Mouse (Mus musculus) midbrain, embryonic 10.5 days (tissue): ENCODE data around the gene Gm960. TPM values are rescaled to one million over a fixed set of nuclear protein-coding genes. Genes with fewer than 3 reads are reported as not detected.

ENCODE experiments used
- DNase-seq: peaks from one replicate; pipeline ENCODE4 v3.0.0-alpha.2; 2017; ENCODE audit warnings: low spot score
- H3K27ac ChIP-seq: fragments of 300-500 bp; sonication (generic); replicated peaks from 2 replicates; pipeline ENCODE4 v1.5.1; 2016; ENCODE audit warnings: mild to moderate bottlenecking
- H3K27me3 ChIP-seq: fragments of 300-500 bp; sonication (generic); 2 replicates; pipeline ENCODE4 v1.6.1; 2016; ENCODE audit warnings: low read depth, mild to moderate bottlenecking; ENCODE audit not compliant: poor library complexity, severe bottlenecking
- H3K36me3 ChIP-seq: fragments of 300-500 bp; sonication (generic); 2 replicates; pipeline ENCODE4 v1.6.1; 2016; ENCODE audit warnings: mild to moderate bottlenecking, moderate library complexity
- H3K4me1 ChIP-seq: fragments of 300-500 bp; sonication (generic); 2 replicates; pipeline ENCODE4 v1.6.1; 2016
- H3K4me3 ChIP-seq: fragments of 300-500 bp; sonication (generic); 2 replicates; pipeline ENCODE4 v1.5.1; 2016; ENCODE audit warnings: mild to moderate bottlenecking, moderate library complexity
- H3K9me3 ChIP-seq: fragments of 300-500 bp; sonication (generic); replicated peaks from 2 replicates; pipeline ENCODE4 v1.6.1; 2016; ENCODE audit warnings: mild to moderate bottlenecking
- WGBS: fragments of 180-500 bp; shearing (Covaris S2); methylation state at CpG from one replicate; pipeline ENCODE4 v1.1.7; 2016; 5-methylcytosine and 5-hydroxymethylcytosine counted together
- polyA plus RNA-seq: library from polyadenylated mRNA; unstranded; fragments of >200 nt; fragmentation: Nextera tagmentation; extraction: Ambion mirVana; gene quantifications from 2 replicates; pipeline ENCODE4 v1.2.1, GENCODE M21; 2016

The Gm960 gene
- polyA plus RNA-seq, 1 experiment from 2014 or later, result 2.7 TPM

- no peaks in the 10 kb centered on the region for H3K4me1 ChIP-seq
- no peak overlapping the region for H3K27ac ChIP-seq
- no peaks in the 10 kb centered on the region for H3K36me3 ChIP-seq
- 70% methylated on average over 4 of the region's 4 CpGs for WGBS
- H3K4me3 ChIP-seq, result no peak overlapping the region
- no peaks in the 10 kb centered on the region for H3K9me3 ChIP-seq
- DNase-seq, result no peak
- H3K27me3 ChIP-seq, result no peaks in the 10 kb centered on the region
These were observed 62.5 kb downstream of the Gm960 start for GRCm38 (mm10) chr19:4635986-4636385.

- WGBS, result 3% methylated on average over 1 of the region's 1 CpGs
- peak overlapping the region; percentile 61; the same call in 1 of the 2 replicates for H3K27ac ChIP-seq
- no peaks in the 10 kb centered on the region for H3K9me3 ChIP-seq
These were observed 69.6 kb downstream of the Gm960 start for GRCm38 (mm10) chr19:4628819-4629218.

GRCm38 (mm10) chr19:4625829-4626535, 72.5 kb downstream of the Gm960 start:
- H3K27me3 ChIP-seq, result no peaks in the 10 kb centered on the region
- H3K4me1 ChIP-seq, result peaks cover 48% of the 10 kb centered on the region
- WGBS, result 2% methylated on average over 35 of the region's 35 CpGs
- DNase-seq, result no peak
- no peaks in the 10 kb centered on the region for H3K9me3 ChIP-seq
- H3K36me3 ChIP-seq, result peaks cover 33% of the 10 kb centered on the region
- H3K27ac ChIP-seq, result peak overlapping the region; percentile 96
- peak overlapping the region; percentile 79 for H3K4me3 ChIP-seq

More at GRCm38 (mm10) chr19:4628819-4629218, 69.6 kb downstream of the Gm960 start:
- H3K4me1 ChIP-seq, result peaks cover 46% of the 10 kb centered on the region
- peaks cover 5% of the 10 kb centered on the region for H3K36me3 ChIP-seq
- no peaks in the 10 kb centered on the region for H3K27me3 ChIP-seq
- DNase-seq, result peak; percentile 69
- no peak overlapping the region for H3K4me3 ChIP-seq

GRCm38 (mm10) chr19:4625179-4625828, 73.2 kb downstream of the Gm960 start, which contains the start of gene Rce1:
Rce1 (minus strand) TSS chr19:4625641.
- H3K36me3 ChIP-seq, result peaks cover 40% of the 10 kb centered on the region
- peak within 1 kb of the TSS; percentile 96 for H3K27ac ChIP-seq
- no peaks in the 10 kb centered on the region for H3K27me3 ChIP-seq
- H3K4me1 ChIP-seq, result peaks cover 48% of the 10 kb centered on the region
- under 1% methylated on average over 64 of the region's 64 CpGs for WGBS
- peak within 1 kb of the TSS; percentile 79 for H3K4me3 ChIP-seq
- no peaks in the 10 kb centered on the region for H3K9me3 ChIP-seq
- DNase-seq, result peak; percentile 90

DNA sequence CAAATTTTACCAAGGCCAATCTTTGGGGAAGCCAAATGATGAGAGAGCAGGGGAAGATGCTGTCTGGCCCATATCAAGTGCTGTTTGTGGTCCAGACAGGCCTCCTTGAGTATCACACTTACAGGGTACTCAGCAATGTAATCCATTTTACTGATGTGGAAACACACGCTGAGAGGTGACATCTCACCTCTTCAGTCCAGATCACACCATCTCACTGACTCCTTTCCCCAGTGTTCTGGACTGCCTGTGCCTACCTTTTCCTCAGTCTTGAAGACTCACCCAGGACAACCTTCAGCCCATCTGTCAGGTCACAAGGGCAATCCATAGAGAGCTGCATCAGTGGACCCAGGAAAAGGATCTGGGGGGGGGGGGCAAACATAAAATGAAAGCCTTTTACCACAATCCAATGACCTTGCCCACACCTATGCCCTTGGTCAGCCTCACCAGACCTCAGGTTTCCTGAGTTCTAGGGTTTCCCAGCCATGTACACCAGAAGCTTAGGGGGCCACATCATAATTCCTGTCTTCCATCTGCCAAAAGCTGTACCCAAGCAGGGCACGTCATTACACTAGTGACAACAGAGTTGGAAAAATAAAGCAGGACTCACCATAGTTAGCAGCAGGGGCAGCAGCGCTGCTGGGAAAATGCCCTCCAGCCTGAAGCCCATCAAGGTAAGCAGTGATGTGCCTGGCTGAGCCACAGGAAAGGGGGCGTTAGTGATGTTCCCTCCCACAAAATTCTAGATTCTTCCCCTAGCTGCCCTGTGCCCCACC, 73.9 kb downstream of the Gm960 start:
- no peaks in the 10 kb centered on the region for H3K27me3 ChIP-seq
- 31% methylated on average over 4 of the region's 4 CpGs for WGBS
- peak overlapping the region; percentile 79 for H3K4me3 ChIP-seq
- H3K4me1 ChIP-seq, result peaks cover 48% of the 10 kb centered on the region
- no peaks in the 10 kb centered on the region for H3K9me3 ChIP-seq
- peak overlapping the region; percentile 96 for H3K27ac ChIP-seq
- no peak for DNase-seq
- H3K36me3 ChIP-seq, result peaks cover 44% of the 10 kb centered on the region

- H3K4me3 ChIP-seq, result peak overlapping the region; percentile 79; the same call in 1 of the 2 replicates
- 92% methylated on average over 12 of the region's 12 CpGs for WGBS
- H3K27ac ChIP-seq, result no peak overlapping the region
- DNase-seq, result no peak
- no peaks in the 10 kb centered on the region for H3K9me3 ChIP-seq
- H3K27me3 ChIP-seq, result no peaks in the 10 kb centered on the region
- peaks cover 45% of the 10 kb centered on the region for H3K4me1 ChIP-seq
- H3K36me3 ChIP-seq, result peaks cover 44% of the 10 kb centered on the region
These were observed 74.5 kb downstream of the Gm960 start for GRCm38 (mm10) chr19:4624006-4624405.

GRCm38 (mm10) chr19:4623419-4623818, 75.0 kb downstream of the Gm960 start:
- no peak for DNase-seq
- Histone ChIP-seq H3K4me1 (peaks cover 45% of the 10 kb centered on the region), H3K9me3 (no peaks in the 10 kb centered on the region), H3K27me3 (no peaks in the 10 kb centered on the region), H3K36me3 (peaks cover 44% of the 10 kb centered on the region), H3K4me3 (no peak overlapping the region), H3K27ac (no peak overlapping the region)
- WGBS, result 97% methylated on average over 9 of the region's 9 CpGs

GRCm38 (mm10) chr19:4622780-4623179, 75.7 kb downstream of the Gm960 start:
- Histone ChIP-seq H3K4me1 (peaks cover 43% of the 10 kb centered on the region), H3K4me3 (no peak overlapping the region), H3K27me3 (peaks cover 3% of the 10 kb centered on the region), H3K9me3 (no peaks in the 10 kb centered on the region), H3K27ac (no peak overlapping the region), H3K36me3 (peaks cover 44% of the 10 kb centered on the region)
- DNase-seq, result no peak
- WGBS, result 80% methylated on average over 5 of the region's 5 CpGs

GRCm38 (mm10) chr19:4620721-4621120, 77.7 kb downstream of the Gm960 start:
- Histone ChIP-seq H3K4me3 (no peak overlapping the region), H3K27ac (no peak overlapping the region), H3K9me3 (no peaks in the 10 kb centered on the region), H3K4me1 (peaks cover 35% of the 10 kb centered on the region), H3K36me3 (peaks cover 44% of the 10 kb centered on the region), H3K27me3 (peaks cover 18% of the 10 kb centered on the region)
- WGBS, result 91% methylated on average over 7 of the region's 7 CpGs
- no peak for DNase-seq

GRCm38 (mm10) chr19:4619461-4619860, 79.0 kb downstream of the Gm960 start:
- H3K4me3 ChIP-seq, result 0 out of 2 replicates have a peak overlapping the region, but pooled peaks have one; percentile 4
- peaks cover 44% of the 10 kb centered on the region for H3K36me3 ChIP-seq
- no peaks in the 10 kb centered on the region for H3K9me3 ChIP-seq
- H3K27ac ChIP-seq, result no peak overlapping the region
- DNase-seq, result no peak
- 91% methylated on average over 10 of the region's 10 CpGs for WGBS
- peaks cover 18% of the 10 kb centered on the region for H3K27me3 ChIP-seq
- H3K4me1 ChIP-seq, result peaks cover 38% of the 10 kb centered on the region

- peaks cover 44% of the 10 kb centered on the region for H3K36me3 ChIP-seq
- DNase-seq, result peak; percentile 50
- H3K27me3 ChIP-seq, result peaks cover 18% of the 10 kb centered on the region
- no peak overlapping the region for H3K27ac ChIP-seq
- 0 out of 2 replicates have a peak overlapping the region, but pooled peaks have one; percentile 12 for H3K4me3 ChIP-seq
- H3K4me1 ChIP-seq, result peaks cover 42% of the 10 kb centered on the region
- no peaks in the 10 kb centered on the region for H3K9me3 ChIP-seq
- WGBS, result 31% methylated on average over 18 of the region's 18 CpGs
These were observed 80.3 kb downstream of the Gm960 start for GRCm38 (mm10) chr19:4618183-4618582.

DNA sequence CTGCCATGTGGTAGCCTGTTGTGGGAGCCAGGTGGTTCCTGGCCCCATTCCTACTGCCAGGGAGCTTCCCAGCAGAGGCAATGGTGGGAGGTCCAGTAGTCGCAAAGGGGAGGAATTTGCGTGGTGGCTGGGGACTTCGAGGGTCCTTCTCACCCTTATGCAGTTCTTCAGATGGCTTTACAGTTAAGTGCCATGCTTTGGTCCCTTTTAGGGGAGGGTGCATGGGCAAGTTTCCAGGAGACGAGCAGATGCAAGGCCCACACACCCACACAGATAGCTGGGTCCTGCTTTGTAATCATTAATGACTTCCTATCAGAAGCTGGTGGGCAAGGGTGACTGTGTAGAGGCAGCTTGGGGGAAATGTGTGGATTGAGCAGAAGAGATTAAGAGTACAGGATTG, 81.9 kb downstream of the Gm960 start:
- no peak for DNase-seq
- peaks cover 56% of the 10 kb centered on the region for H3K4me1 ChIP-seq

More for the DNA sequence above, 81.9 kb downstream of the Gm960 start:
- H3K36me3 ChIP-seq, result peaks cover 44% of the 10 kb centered on the region
- peaks cover 18% of the 10 kb centered on the region for H3K27me3 ChIP-seq
- 54% methylated on average over 4 of the region's 4 CpGs for WGBS
- H3K9me3 ChIP-seq, result no peaks in the 10 kb centered on the region
- peak overlapping the region; percentile 95 for H3K4me3 ChIP-seq
- peak overlapping the region; percentile 98 for H3K27ac ChIP-seq
